Mouse (Mus musculus): ENCODE results near the gene R3hdml. TPM values are rescaled to one million over a fixed set of nuclear protein-coding genes. Genes with fewer than 3 reads are reported as not detected.

The R3hdml gene
- total and polyA plus RNA-seq, 3 experiments: not detected

GRCm38 (mm10) chr2:163542674-163543073 lies 50.6 kb downstream of the R3hdml start:
- Histone ChIP-seq H3K36me3 (ENCODE audit: control insufficient read depth in 1 of 2, insufficient read depth in 2 of 2, low read length in 2 of 2) (no peaks in the 10 kb centered on the region), H3K27me3 (ENCODE audit: control insufficient read depth in 1 of 2, insufficient read depth in 2 of 2, low read length in 2 of 2) (no peaks in the 10 kb centered on the region; a peak in 2 of 4 replicates), H3K9me3 (replicated peaks; ENCODE audit: insufficient read depth, low read length) (no peaks in the 10 kb centered on the region), H3K9ac (ENCODE audit: control insufficient read depth, low read depth, low read length, poor library complexity, severe bottlenecking) (no peak overlapping the region), H3K4me1 (ENCODE audit: control insufficient read depth in 1 of 2, insufficient read depth in 2 of 2, low read length in 2 of 2) (peaks cover 0 to 7% of the 10 kb centered on the region in 2 experiments; a peak in 2 of 4 replicates), H3K79me2 (ENCODE audit: control insufficient read depth, insufficient read depth, low read length, poor library complexity) (no peaks in the 10 kb centered on the region), H3K4me3 (ENCODE audit: control insufficient read depth in 1 of 2, insufficient read depth in 1 of 2, low read depth in 2 of 2, low read length in 2 of 2) (no peak overlapping the region), H3K27ac (ENCODE audit: control insufficient read depth, low read depth, low read length) (no peak overlapping the region)
- DNase-seq (ENCODE audit: low read depth, low spot score): no peak
- TF ChIP-seq NELFE (IDR thresholded peaks at IDR 0.05; ENCODE audit: low read depth, low read length): no peak
- TF ChIP-seq BHLHE40 (IDR thresholded peaks at IDR 0.05; ENCODE audit: borderline replicate concordance, low read depth, low read length): no peak
- TF ChIP-seq TAL1 (IDR thresholded peaks at IDR 0.05; ENCODE audit: low read length): no peak
- no peak for TF ChIP-seq CHD2 (IDR thresholded peaks at IDR 0.05; ENCODE audit: low read length)
- no peak for TF ChIP-seq MAZ (IDR thresholded peaks at IDR 0.05; ENCODE audit: low read depth, low read length)
- TF ChIP-seq MEF2A (IDR thresholded peaks at IDR 0.05; ENCODE audit: extremely low read depth, insufficient replicate concordance, low read depth, low read length, poor library complexity, severe bottlenecking): no peak
- no peak for TF ChIP-seq MYB (IDR thresholded peaks at IDR 0.05; ENCODE audit: low read depth, low read length)
- TF ChIP-seq USF2 (IDR thresholded peaks at IDR 0.05; ENCODE audit: borderline replicate concordance in 1 of 2, insufficient read depth in 1 of 2, low read depth in 1 of 2, low read length in 2 of 2): no peak
- no peak for TF ChIP-seq KAT2A (conservative IDR thresholded peaks at IDR 0.05; ENCODE audit: low read depth, low read length)
- TF ChIP-seq ZKSCAN1 (IDR thresholded peaks at IDR 0.05; ENCODE audit: low read depth, low read length): no peak
- TF ChIP-seq ZNF384 (IDR thresholded peaks at IDR 0.05; ENCODE audit: low read depth, low read length): no peak
- TF ChIP-seq SIN3A (IDR thresholded peaks at IDR 0.05; ENCODE audit: low read length): no peak

GRCm38 (mm10) chr2:163546623-163547318 lies 54.7 kb downstream of the R3hdml start:
- H3K4me1 ChIP-seq (ENCODE audit: control insufficient read depth in 1 of 2, insufficient read depth in 2 of 2, low read length in 2 of 2): peaks cover 0 to 4% of the 10 kb centered on the region in 2 experiments; a peak in 2 of 4 replicates
- H3K4me3 ChIP-seq (ENCODE audit: control insufficient read depth in 1 of 2, insufficient read depth in 1 of 2, low read depth in 2 of 2, low read length in 2 of 2): no peak overlapping the region
- H3K79me2 ChIP-seq (ENCODE audit: control insufficient read depth, insufficient read depth, low read length, poor library complexity): no peaks in the 10 kb centered on the region
- H3K27ac ChIP-seq (ENCODE audit: control insufficient read depth, low read depth, low read length): no peak overlapping the region
- DNase-seq (ENCODE audit: low read depth, low spot score): no peak
- H3K36me3 ChIP-seq (ENCODE audit: control insufficient read depth in 1 of 2, insufficient read depth in 2 of 2, low read length in 2 of 2): peaks cover 0 to 1% of the 10 kb centered on the region in 2 experiments; a peak in 2 of 4 replicates
- no peak overlapping the region for H3K9ac ChIP-seq (ENCODE audit: control insufficient read depth, low read depth, low read length, poor library complexity, severe bottlenecking)
- no peaks in the 10 kb centered on the region for H3K9me3 ChIP-seq (replicated peaks; ENCODE audit: insufficient read depth, low read length)
- no peaks in the 10 kb centered on the region; a peak in 2 of 4 replicates for H3K27me3 ChIP-seq (ENCODE audit: control insufficient read depth in 1 of 2, insufficient read depth in 2 of 2, low read length in 2 of 2)
- TF ChIP-seq ZMIZ1 (IDR thresholded peaks at IDR 0.05; ENCODE audit: low read depth, low read length): no peak
- TF ChIP-seq NRF1 (IDR thresholded peaks at IDR 0.05; ENCODE audit: insufficient read depth, low read depth, low read length, poor library complexity, severe bottlenecking): no peak
- no peak for TF ChIP-seq MEF2A (IDR thresholded peaks at IDR 0.05; ENCODE audit: extremely low read depth, insufficient replicate concordance, low read depth, low read length, poor library complexity, severe bottlenecking)
- no peak for TF ChIP-seq POLR2AphosphoS5 (IDR thresholded peaks at IDR 0.05; ENCODE audit: borderline replicate concordance, low read depth, low read length)
- no peak for TF ChIP-seq ZC3H11A (IDR thresholded peaks at IDR 0.05; ENCODE audit: low read depth, low read length)
- no peak for TF ChIP-seq NELFE (IDR thresholded peaks at IDR 0.05; ENCODE audit: low read depth, low read length)
- no peak for TF ChIP-seq CHD2 (IDR thresholded peaks at IDR 0.05; ENCODE audit: low read length)
- TF ChIP-seq HCFC1 (IDR thresholded peaks at IDR 0.05; ENCODE audit: low read depth, low read length): no peak
- no peak for TF ChIP-seq GATA1 (IDR thresholded peaks at IDR 0.05; ENCODE audit: low read depth, low read length)
- TF ChIP-seq USF2 (IDR thresholded peaks at IDR 0.05; ENCODE audit: borderline replicate concordance in 1 of 2, insufficient read depth in 1 of 2, low read depth in 1 of 2, low read length in 2 of 2): no peak
- TF ChIP-seq ELF1 (IDR thresholded peaks at IDR 0.05; ENCODE audit: low read depth, low read length): no peak
- no peak for TF ChIP-seq E2F4 (IDR thresholded peaks at IDR 0.05; ENCODE audit: borderline replicate concordance, low read depth, low read length)
- no peak for TF ChIP-seq MYC (IDR thresholded peaks at IDR 0.05; ENCODE audit: low read depth, low read length)
- no peak for TF ChIP-seq TAL1 (IDR thresholded peaks at IDR 0.05; ENCODE audit: low read length)
- no peak for TF ChIP-seq SMC3 (IDR thresholded peaks at IDR 0.05; ENCODE audit: low read depth, low read length)
- no peak for TF ChIP-seq RAD21 (IDR thresholded peaks at IDR 0.05; ENCODE audit: low read depth, low read length)
- TF ChIP-seq POLR2A (IDR thresholded peaks at IDR 0.05; ENCODE audit: control insufficient read depth in 1 of 2, insufficient read depth in 1 of 2, low read depth in 1 of 2, low read length in 2 of 2, poor library complexity in 1 of 2): no peak
- TF ChIP-seq MXI1 (IDR thresholded peaks at IDR 0.05; ENCODE audit: low read depth, low read length): no peak
- TF ChIP-seq CHD1 (IDR thresholded peaks at IDR 0.05; ENCODE audit: low read depth, low read length): no peak
